Mouse (Mus musculus) urinary bladder, postnatal 0 days (tissue): ENCODE measurements around the gene Zbtb43. TPM values are rescaled to one million over a fixed set of nuclear protein-coding genes. Genes with fewer than 3 reads are reported as not detected.

Experiments
- polyA plus RNA-seq: library from polyadenylated mRNA; unstranded; fragments of >200 nt; fragmentation: Nextera tagmentation; extraction: Ambion mirVana; gene quantifications from 2 replicates; pipeline ENCODE4 v1.2.1, GENCODE M21; 2015

The Zbtb43 gene
- polyA plus RNA-seq = 7.5 and 8.1 TPM in 2 replicates

GRCm38 (mm10) chr2:33468466-33469097 is at the start of gene Zbtb43:
TSS of gene Zbtb43 (minus strand) at chr2:33468559.

GRCm38 (mm10) chr2:33430771-33431699 is 37.3 kb downstream of the Zbtb43 start, which contains the start of gene Zbtb34:
TSS of gene Zbtb34 (minus strand) at chr2:33431324.

Other genes starting within 250 kb of the Zbtb43 start
- 3.0 and 3.2 TPM in 2 replicates for gene Ralgps1, start 97.1 kb downstream of the Zbtb43 start, polyA plus RNA-seq
- gene Zbtb34, start 37.2 kb downstream of the Zbtb43 start, polyA plus RNA-seq = 2.0 and 2.4 TPM in 2 replicates
- not detected in 2 replicates for gene Lmx1b, start 172.0 kb upstream of the Zbtb43 start, polyA plus RNA-seq